26 mouse cellular contexts compared by ENCODE assay signal in genomic region chr9:44209416-44209815, GRCm38 (mm10). TPM values are rescaled to one million over a fixed set of nuclear protein-coding genes. Genes with fewer than 3 reads are reported as not detected.
"Had no signal": no experiment of that assay in that cellular context is flagged by ENCODE, and none has a peak within 500 bp of the region (broad histone marks: within the 10 kb centered on the region; RNA-seq: fewer than 3 reads in every experiment).

No protein-coding gene starts in this region.

- ATAC-seq: liver, postnatal 0 days; lung, postnatal 0 days; midbrain, embryonic 13.5 days; midbrain, embryonic 15.5 days had no signal

- DNase-seq: liver, postnatal 0 days; lung, adult 2 months; lung, postnatal 14 days; lung, postnatal 36 days; right cerebral cortex, postnatal 14 days; spleen, adult 18-20 months; thymus, adult 2 months; thymus, postnatal 25 days; thymus, postnatal 4 days had no signal

- H3K4me1 ChIP-seq: lung, embryonic 15.5 days; midbrain, embryonic 13.5 days; midbrain, embryonic 15.5 days; neural tube, embryonic 12.5 days; stomach, embryonic 15.5 days had no signal

- H3K9me3 ChIP-seq: liver, embryonic 15.5 days; lung, embryonic 15.5 days; midbrain, embryonic 15.5 days; stomach, embryonic 15.5 days had no signal

- H3K27me3 ChIP-seq: liver, embryonic 15.5 days; lung, embryonic 15.5 days; megakaryocyte, embryonic 14.5 days; midbrain, embryonic 13.5 days; midbrain, embryonic 15.5 days; neural tube, embryonic 12.5 days; stomach, embryonic 15.5 days had no signal

- H3K36me3 ChIP-seq: midbrain, embryonic 15.5 days; neural tube, embryonic 12.5 days had no signal

- H3K27ac ChIP-seq: liver, embryonic 15.5 days; lung, embryonic 15.5 days; macrophage; midbrain, embryonic 13.5 days; midbrain, embryonic 15.5 days; neural tube, embryonic 12.5 days; stomach, embryonic 15.5 days; stomach, postnatal 0 days had no signal

- H3K4me2 ChIP-seq: liver, embryonic 15.5 days; lung, embryonic 15.5 days; midbrain, embryonic 11.5 days; midbrain, embryonic 13.5 days; midbrain, embryonic 15.5 days; neural tube, embryonic 12.5 days; stomach, embryonic 15.5 days had no signal

- H3K4me3 ChIP-seq: liver, embryonic 15.5 days; lung, embryonic 15.5 days; megakaryocyte, embryonic 14.5 days; midbrain, embryonic 13.5 days; midbrain, embryonic 15.5 days; neural tube, embryonic 12.5 days; stomach, embryonic 15.5 days had no signal

- H3K9ac ChIP-seq: liver, embryonic 15.5 days; liver, postnatal 0 days; lung, embryonic 15.5 days; midbrain, embryonic 13.5 days; midbrain, embryonic 15.5 days; neural tube, embryonic 12.5 days; stomach, embryonic 15.5 days had no signal

RNA-seq across cellular contexts. Expression of gene Ccdc153, which starts 31.1 kb away (rescaled TPM):
- total RNA-seq: megakaryocyte progenitor cell, adult 5-6 weeks; monocyte, adult 5-6 weeks; neutrophil, adult 5-6 weeks had no signal
- polyA plus RNA-seq: liver, embryonic 15.5 days; liver, postnatal 0 days; macrophage; midbrain, embryonic 11.5 days; midbrain, embryonic 13.5 days; midbrain, embryonic 15.5 days; neural tube, embryonic 12.5 days; neural tube, embryonic 14.5 days; stomach, postnatal 0 days; urinary bladder, adult 2 months had no signal

RNA-seq across cellular contexts. Expression of gene Pdzd3, which starts 41.9 kb away (rescaled TPM):
- total RNA-seq: monocyte, adult 5-6 weeks had no signal
- polyA plus RNA-seq: liver, embryonic 15.5 days; liver, postnatal 0 days; lung, embryonic 15.5 days; macrophage; testis, adult 2 months had no signal
